Mouse (Mus musculus) spleen, adult 2 months (tissue): ENCODE measurements around the gene Adcy5. TPM values are rescaled to one million over a fixed set of nuclear protein-coding genes. Genes with fewer than 3 reads are reported as not detected.

Experiments used
- DNase-seq, 2 experiments: peaks; one replicate each; pipeline versions ENCODE4 v3.0.0 to v3.0.0-alpha.2; 2012 to 2021; ENCODE audit warnings: low spot score in 2 of 2, low read depth in 1 of 2
- H3K27ac ChIP-seq: fragments of 200-500 bp; 2 replicates; pipeline ENCODE4 v1.5.1; 2012; ENCODE audit warnings: low read length, inconsistent platforms; ENCODE audit not compliant: insufficient read depth
- H3K27me3 ChIP-seq: fragments of 200-500 bp; 2 replicates; pipeline ENCODE4 v1.6.1; 2012; ENCODE audit warnings: mild to moderate bottlenecking, moderate library complexity, low read length, inconsistent platforms; ENCODE audit not compliant: control insufficient read depth, insufficient read depth
- H3K36me3 ChIP-seq: fragments of 200-500 bp; 2 replicates; pipeline ENCODE4 v1.6.1; 2012; ENCODE audit warnings: mild to moderate bottlenecking, low read length, inconsistent platforms; ENCODE audit not compliant: control insufficient read depth, insufficient read depth
- H3K4me1 ChIP-seq: fragments of 200-500 bp; 2 replicates; pipeline ENCODE4 v1.6.1; 2011; ENCODE audit warnings: inconsistent platforms; ENCODE audit not compliant: control insufficient read depth, insufficient read depth, insufficient read length
- H3K4me3 ChIP-seq: fragments of 200-500 bp; 2 replicates; pipeline ENCODE4 v1.5.1; 2011; ENCODE audit warnings: mild to moderate bottlenecking, inconsistent platforms; ENCODE audit not compliant: insufficient read depth, insufficient read length; ENCODE audit errors: extremely low read depth
- CTCF ChIP-seq: fragments of 200-500 bp; IDR thresholded peaks from 2 replicates; pipeline ENCODE4 v1.5.1; 2011; ENCODE audit warnings: mild to moderate bottlenecking, inconsistent platforms; ENCODE audit not compliant: insufficient read depth, insufficient read length, insufficient replicate concordance; ENCODE audit errors: extremely low read depth
- POLR2A ChIP-seq: fragments of 200-500 bp; IDR thresholded peaks from 2 replicates; pipeline ENCODE4 v1.6.1; 2011; ENCODE audit warnings: low read depth, low read length, inconsistent platforms
- WGBS: fragments of 180-500 bp; shearing (Covaris S2); methylation state at CpG from one replicate; pipeline ENCODE4 v1.1.7; 2018; 5-methylcytosine and 5-hydroxymethylcytosine counted together
- polyA plus RNA-seq: library from polyadenylated mRNA; depleted of rRNA; stranded (reverse); fragments of >200 nt; gene quantifications from 2 replicates; pipeline ENCODE4 v1.2.3, GENCODE M21; 2012

Gene Adcy5
- polyA plus RNA-seq, 1 experiment: 6.8 TPM

- H3K4me1 ChIP-seq: peaks cover 6% of the 10 kb centered on the region; the same call in 1 of the 2 replicates
- DNase-seq: no peak
Observed at GRCm38 (mm10) chr16:35155391-35156305, 971 bp downstream of the Adcy5 start.

GRCm38 (mm10) chr16:35156306-35156695 is 1.6 kb downstream of the Adcy5 start:
- DNase-seq: no peak

More at GRCm38 (mm10) chr16:35155391-35156305, 971 bp downstream of the Adcy5 start:
- no peak overlapping the region; the same call in 1 of the 2 replicates for H3K27ac ChIP-seq
- no peaks in the 10 kb centered on the region for H3K36me3 ChIP-seq
- TF ChIP-seq CTCF: peak; percentile 10; the same call in 1 of the 2 replicates
- TF ChIP-seq POLR2A: no peak
- H3K4me3 ChIP-seq: peak overlapping the region; percentile 33; the same call in 1 of the 2 replicates
- peaks cover 34% of the 10 kb centered on the region for H3K27me3 ChIP-seq
- WGBS: 3% methylated on average over 80 of the region's 87 CpGs

GRCm38 (mm10) chr16:35156832-35157231 is 2.2 kb downstream of the Adcy5 start:
- peaks cover 29% of the 10 kb centered on the region for H3K27me3 ChIP-seq
- H3K4me1 ChIP-seq: peaks cover 6% of the 10 kb centered on the region; the same call in 1 of the 2 replicates
- DNase-seq: no peak
- no peaks in the 10 kb centered on the region for H3K36me3 ChIP-seq
- WGBS: 83% methylated on average over 21 of the region's 21 CpGs
- TF ChIP-seq POLR2A: no peak
- TF ChIP-seq CTCF: no peak
- no peak overlapping the region for H3K4me3 ChIP-seq
- H3K27ac ChIP-seq: no peak overlapping the region

More at GRCm38 (mm10) chr16:35156306-35156695, 1.6 kb downstream of the Adcy5 start:
- peaks cover 6% of the 10 kb centered on the region; the same call in 1 of the 2 replicates for H3K4me1 ChIP-seq
- WGBS: 4% methylated on average over 44 of the region's 48 CpGs
- TF ChIP-seq POLR2A (no peak), CTCF (no peak)
- no peaks in the 10 kb centered on the region for H3K36me3 ChIP-seq
- no peak overlapping the region for H3K27ac ChIP-seq
- peak overlapping the region; percentile 16; the same call in 1 of the 2 replicates for H3K4me3 ChIP-seq
- H3K27me3 ChIP-seq: peaks cover 31% of the 10 kb centered on the region

- no peak for DNase-seq
- H3K4me1 ChIP-seq: peaks cover 6% of the 10 kb centered on the region; the same call in 1 of the 2 replicates
- peaks cover 21% of the 10 kb centered on the region for H3K27me3 ChIP-seq
Observed at GRCm38 (mm10) chr16:35159532-35159931, 4.9 kb downstream of the Adcy5 start.

GRCm38 (mm10) chr16:35159991-35160390 is 5.3 kb downstream of the Adcy5 start:
- TF ChIP-seq POLR2A: no peak
- no peak for TF ChIP-seq CTCF
- Histone ChIP-seq H3K27ac (no peak overlapping the region), H3K27me3 (peaks cover 17% of the 10 kb centered on the region), H3K4me1 (peaks cover 4% of the 10 kb centered on the region; the same call in 1 of the 2 replicates), H3K4me3 (no peak overlapping the region), H3K36me3 (no peaks in the 10 kb centered on the region)
- no peak for DNase-seq
- 76% methylated on average over 4 of the region's 4 CpGs for WGBS

More at GRCm38 (mm10) chr16:35159532-35159931, 4.9 kb downstream of the Adcy5 start:
- Histone ChIP-seq H3K27ac (no peak overlapping the region), H3K4me3 (no peak overlapping the region), H3K36me3 (no peaks in the 10 kb centered on the region)
- TF ChIP-seq POLR2A (no peak), CTCF (no peak)
- WGBS: 62% methylated on average over 8 of the region's 8 CpGs

GRCm38 (mm10) chr16:35164361-35165224 is 9.9 kb downstream of the Adcy5 start:
- WGBS: 65% methylated on average over 19 of the region's 19 CpGs
- no peaks in the 10 kb centered on the region for H3K4me1 ChIP-seq
- 0 out of 2 replicates have a peak, but pooled peaks cover under 1% of the 10 kb centered on the region for H3K27me3 ChIP-seq
- TF ChIP-seq CTCF (no peak), POLR2A (no peak)
- no peak overlapping the region for H3K27ac ChIP-seq
- H3K36me3 ChIP-seq: no peaks in the 10 kb centered on the region
- no peak overlapping the region for H3K4me3 ChIP-seq
- DNase-seq: no peak
